Mouse (Mus musculus) liver, adult 2 months (tissue): ENCODE results near the gene Ndufb2. TPM values are rescaled to one million over a fixed set of nuclear protein-coding genes. Genes with fewer than 3 reads are reported as not detected.
A peak's percentile ranks its signal among the peaks of the same experiment; 100 is the strongest.

Source experiments
- DNase-seq: peaks from one replicate; pipeline ENCODE4 v3.0.0-alpha.2; 2011; ENCODE audit warnings: low read depth, low spot score; ENCODE audit errors: extremely low read depth
- H3K27ac ChIP-seq: fragments of 200-500 bp; replicated peaks from 2 replicates; pipeline ENCODE4 v1.5.1; 2012; ENCODE audit warnings: low read depth, mild to moderate bottlenecking, control low read depth, inconsistent platforms, low read length; ENCODE audit not compliant: insufficient read depth
- H3K27me3 ChIP-seq: fragments of 200-500 bp; 2 replicates; pipeline ENCODE4 v1.6.1; 2012; ENCODE audit warnings: mild to moderate bottlenecking, moderate library complexity, low read length, inconsistent platforms; ENCODE audit not compliant: control insufficient read depth, insufficient read depth
- H3K36me3 ChIP-seq: fragments of 200-500 bp; 2 replicates; pipeline ENCODE4 v1.6.1; 2012; ENCODE audit warnings: low read length, inconsistent platforms; ENCODE audit not compliant: control insufficient read depth, insufficient read depth
- H3K4me1 ChIP-seq: fragments of 200-500 bp; 2 replicates; pipeline ENCODE4 v1.6.1; 2011; ENCODE audit warnings: low read length; ENCODE audit not compliant: control insufficient read depth, insufficient read depth
- H3K4me3 ChIP-seq: fragments of 200-500 bp; 2 replicates; pipeline ENCODE4 v1.5.1; 2011; ENCODE audit warnings: low read depth, mild to moderate bottlenecking, control low read depth, low read length, moderate library complexity; ENCODE audit not compliant: insufficient read depth
- H3K79me2 ChIP-seq: fragments of 200-500 bp; 2 replicates; pipeline ENCODE4 v1.6.1; 2012; ENCODE audit warnings: inconsistent platforms, mild to moderate bottlenecking, low read length, moderate library complexity; ENCODE audit not compliant: control insufficient read depth, insufficient read depth
- H3K9ac ChIP-seq: fragments of 200-500 bp; 2 replicates; pipeline ENCODE4 v1.6.1; 2012; ENCODE audit warnings: low read depth, mild to moderate bottlenecking, control low read depth, inconsistent platforms, low read length
- CTCF ChIP-seq: fragments of 200-500 bp; IDR thresholded peaks from 2 replicates; pipeline ENCODE4 v1.5.1; 2011; ENCODE audit warnings: low read depth, low read length, control low read depth
- POLR2A ChIP-seq: fragments of 200-500 bp; IDR thresholded peaks from 2 replicates; pipeline ENCODE4 v1.6.1; 2011; ENCODE audit warnings: low read length, control low read depth; ENCODE audit not compliant: insufficient read depth; ENCODE audit errors: extremely low read depth
- WGBS: fragments of 180-500 bp; shearing (Covaris S2); methylation state at CpG from one replicate; pipeline ENCODE4 v1.1.7; 2018; 5-methylcytosine and 5-hydroxymethylcytosine counted together
- polyA plus RNA-seq: library from polyadenylated mRNA; depleted of rRNA; stranded (reverse); fragments of >200 nt; gene quantifications from 2 replicates; pipeline ENCODE4 v1.2.3, GENCODE M21; 2012
- total RNA-seq: library from RNA; depleted of rRNA; stranded (reverse); fragments of >200 nt; gene quantifications from 2 replicates; pipeline ENCODE4 v1.2.3, GENCODE M21; 2014

Gene Ndufb2
- total and polyA plus RNA-seq, 2 experiments: 235 to 465 TPM

- Histone ChIP-seq H3K27me3 (peaks cover 6% of the 10 kb centered on the region; the same call in 1 of the 2 replicates), H3K79me2 (no peaks in the 10 kb centered on the region), H3K27ac (no peak overlapping the region), H3K9ac (no peak overlapping the region), H3K4me3 (no peak overlapping the region), H3K36me3 (no peaks in the 10 kb centered on the region), H3K4me1 (no peaks in the 10 kb centered on the region)
- no peak for DNase-seq
- WGBS: 83% methylated on average over 6 of the region's 6 CpGs
- TF ChIP-seq CTCF (no peak), POLR2A (no peak)
Observed at GRCm38 (mm10) chr6:39559276-39559939, 33.0 kb upstream of the Ndufb2 start.

GRCm38 (mm10) chr6:39562166-39563015 is 30.0 kb upstream of the Ndufb2 start:
- H3K4me3 ChIP-seq: no peak overlapping the region
- WGBS: 14% methylated on average over 23 of the region's 23 CpGs
- no peaks in the 10 kb centered on the region for H3K79me2 ChIP-seq
- H3K4me1 ChIP-seq: no peaks in the 10 kb centered on the region
- no peaks in the 10 kb centered on the region for H3K36me3 ChIP-seq
- TF ChIP-seq CTCF (peak; percentile 25), POLR2A (no peak)
- peaks cover 6% of the 10 kb centered on the region; the same call in 1 of the 2 replicates for H3K27me3 ChIP-seq
- no peak overlapping the region for H3K9ac ChIP-seq
- DNase-seq: peak; percentile 78
- H3K27ac ChIP-seq: no peak overlapping the region

GRCm38 (mm10) chr6:39567528-39567927 is 24.8 kb upstream of the Ndufb2 start:
- TF ChIP-seq POLR2A: no peak
- TF ChIP-seq CTCF: peak; percentile 22; the same call in 1 of the 2 replicates
- Histone ChIP-seq H3K4me3 (no peak overlapping the region), H3K9ac (no peak overlapping the region), H3K27ac (no peak overlapping the region), H3K4me1 (no peaks in the 10 kb centered on the region), H3K79me2 (no peaks in the 10 kb centered on the region), H3K27me3 (no peaks in the 10 kb centered on the region), H3K36me3 (no peaks in the 10 kb centered on the region)
- DNase-seq: peak; percentile 45
- WGBS: 20% methylated on average over 5 of the region's 5 CpGs

- H3K27ac ChIP-seq: no peak overlapping the region
- TF ChIP-seq POLR2A: no peak
- no peak for TF ChIP-seq CTCF
- DNase-seq: no peak
- no peak overlapping the region for H3K4me3 ChIP-seq
- 60% methylated on average over 3 of the region's 3 CpGs for WGBS
- H3K4me1 ChIP-seq: peaks cover 8% of the 10 kb centered on the region
- H3K9ac ChIP-seq: no peak overlapping the region
- no peaks in the 10 kb centered on the region for H3K79me2 ChIP-seq
- no peaks in the 10 kb centered on the region for H3K36me3 ChIP-seq
- H3K27me3 ChIP-seq: no peaks in the 10 kb centered on the region
Observed at GRCm38 (mm10) chr6:39570426-39570825, 21.9 kb upstream of the Ndufb2 start.

- Histone ChIP-seq H3K9ac (peak within 1 kb of the TSS; percentile 78), H3K27ac (peak within 1 kb of the TSS; percentile 64), H3K4me1 (peaks cover 8% of the 10 kb centered on the region), H3K36me3 (peaks cover 11% of the 10 kb centered on the region; the same call in 1 of the 2 replicates), H3K79me2 (no peaks in the 10 kb centered on the region; the same call in 1 of the 2 replicates), H3K27me3 (no peaks in the 10 kb centered on the region), H3K4me3 (peak within 1 kb of the TSS; percentile 67)
- DNase-seq: peak; percentile 78
- TF ChIP-seq POLR2A (peak; percentile 72), CTCF (no peak)
- under 1% methylated on average over 49 of the region's 49 CpGs for WGBS
Observed at GRCm38 (mm10) chr6:39573791-39574554, 18.4 kb upstream of the Ndufb2 start, which contains the start of gene Adck2. Gene Adck2, plus strand, starts transcription at chr6:39573873.
